Mouse (Mus musculus): ENCODE results near the gene Wwc2. TPM values are rescaled to one million over a fixed set of nuclear protein-coding genes. Genes with fewer than 3 reads are reported as not detected.

Gene Wwc2
- polyA plus RNA-seq, 1 experiment from 2014 or later: 6.6 TPM

GRCm38 (mm10) chr8:47784436-47784835 lies 206.3 kb downstream of the Wwc2 start:
- no peak overlapping the region for H3K4me3 ChIP-seq (replicated peaks; ENCODE audit: low read depth, low read length)
- no peak for ATAC-seq (ENCODE audit: low FRiP score, low TSS enrichment)

GRCm38 (mm10) chr8:47783944-47784343 lies 206.8 kb downstream of the Wwc2 start:
- no peak for ATAC-seq (ENCODE audit: low FRiP score, low TSS enrichment)

More at GRCm38 (mm10) chr8:47784436-47784835, 206.3 kb downstream of the Wwc2 start:
- no peaks in the 10 kb centered on the region for H3K36me3 ChIP-seq (ENCODE audit: control insufficient read depth, insufficient read depth, low read length)
- DNase-seq: no peak
- H3K27ac ChIP-seq (replicated peaks; ENCODE audit: low read depth, low read length): no peak overlapping the region
- peaks cover 4% of the 10 kb centered on the region; the same call in 1 of the 2 replicates for H3K4me1 ChIP-seq (ENCODE audit: control insufficient read depth, insufficient read depth, low read length)
- H3K9ac ChIP-seq (replicated peaks; ENCODE audit: low read length): no peak overlapping the region
- H3K9me3 ChIP-seq (ENCODE audit: control insufficient read depth, low read length): no peaks in the 10 kb centered on the region
- WGBS: 80% methylated on average over 7 of the region's 7 CpGs
- no peak overlapping the region for H3K4me2 ChIP-seq (ENCODE audit: low read length)
- no peaks in the 10 kb centered on the region for H3K27me3 ChIP-seq (ENCODE audit: control insufficient read depth, insufficient read depth, low read length)

GRCm38 (mm10) chr8:47783544-47783943 lies 207.2 kb downstream of the Wwc2 start:
- Histone ChIP-seq H3K9ac (replicated peaks; ENCODE audit: low read length) (no peak overlapping the region), H3K9me3 (ENCODE audit: control insufficient read depth, low read length) (no peaks in the 10 kb centered on the region), H3K4me2 (ENCODE audit: low read length) (no peak overlapping the region), H3K27me3 (ENCODE audit: control insufficient read depth, insufficient read depth, low read length) (no peaks in the 10 kb centered on the region), H3K4me1 (ENCODE audit: control insufficient read depth, insufficient read depth, low read length) (peaks cover 4% of the 10 kb centered on the region; the same call in 1 of the 2 replicates), H3K36me3 (ENCODE audit: control insufficient read depth, insufficient read depth, low read length) (no peaks in the 10 kb centered on the region), H3K27ac (replicated peaks; ENCODE audit: low read depth, low read length) (no peak overlapping the region), H3K4me3 (replicated peaks; ENCODE audit: low read depth, low read length) (no peak overlapping the region)
- DNase-seq (no peak), ATAC-seq (ENCODE audit: low FRiP score, low TSS enrichment) (no peak)
- WGBS: 95% methylated on average over 2 of the region's 2 CpGs

More at GRCm38 (mm10) chr8:47783944-47784343, 206.8 kb downstream of the Wwc2 start:
- no peaks in the 10 kb centered on the region for H3K36me3 ChIP-seq (ENCODE audit: control insufficient read depth, insufficient read depth, low read length)
- no peaks in the 10 kb centered on the region for H3K9me3 ChIP-seq (ENCODE audit: control insufficient read depth, low read length)
- WGBS: 93% methylated on average over 6 of the region's 6 CpGs
- DNase-seq: no peak
- no peaks in the 10 kb centered on the region for H3K27me3 ChIP-seq (ENCODE audit: control insufficient read depth, insufficient read depth, low read length)
- H3K27ac ChIP-seq (replicated peaks; ENCODE audit: low read depth, low read length): no peak overlapping the region
- no peak overlapping the region for H3K4me3 ChIP-seq (replicated peaks; ENCODE audit: low read depth, low read length)
- H3K4me2 ChIP-seq (ENCODE audit: low read length): no peak overlapping the region
- peaks cover 4% of the 10 kb centered on the region; the same call in 1 of the 2 replicates for H3K4me1 ChIP-seq (ENCODE audit: control insufficient read depth, insufficient read depth, low read length)
- H3K9ac ChIP-seq (replicated peaks; ENCODE audit: low read length): no peak overlapping the region

GRCm38 (mm10) chr8:47781881-47782280 lies 208.8 kb downstream of the Wwc2 start:
- Histone ChIP-seq H3K27ac (replicated peaks; ENCODE audit: low read depth, low read length) (no peak overlapping the region), H3K9me3 (ENCODE audit: control insufficient read depth, low read length) (no peaks in the 10 kb centered on the region), H3K4me3 (replicated peaks; ENCODE audit: low read depth, low read length) (no peak overlapping the region), H3K9ac (replicated peaks; ENCODE audit: low read length) (no peak overlapping the region), H3K4me2 (ENCODE audit: low read length) (no peak overlapping the region), H3K4me1 (ENCODE audit: control insufficient read depth, insufficient read depth, low read length) (no peaks in the 10 kb centered on the region), H3K27me3 (ENCODE audit: control insufficient read depth, insufficient read depth, low read length) (no peaks in the 10 kb centered on the region), H3K36me3 (ENCODE audit: control insufficient read depth, insufficient read depth, low read length) (no peaks in the 10 kb centered on the region)
- no peak for ATAC-seq (ENCODE audit: low FRiP score, low TSS enrichment)
- DNase-seq: no peak
- 89% methylated on average over 4 of the region's 4 CpGs for WGBS

- H3K9me3 ChIP-seq (ENCODE audit: control insufficient read depth, low read length): no peaks in the 10 kb centered on the region
- 69% methylated on average over 6 of the region's 6 CpGs for whole genome bisulfite sequencing
- no peaks in the 10 kb centered on the region for H3K27me3 ChIP-seq (ENCODE audit: control insufficient read depth, insufficient read depth, low read length)
- H3K36me3 ChIP-seq (ENCODE audit: control insufficient read depth, insufficient read depth, low read length): no peaks in the 10 kb centered on the region
- no peak overlapping the region for H3K4me3 ChIP-seq (replicated peaks; ENCODE audit: low read depth, low read length)
- no peak overlapping the region for H3K4me2 ChIP-seq (ENCODE audit: low read length)
- DNase-seq: no peak
- H3K4me1 ChIP-seq (ENCODE audit: control insufficient read depth, insufficient read depth, low read length): no peaks in the 10 kb centered on the region
- ATAC-seq (ENCODE audit: low FRiP score, low TSS enrichment): no peak
- no peak overlapping the region for H3K27ac ChIP-seq (replicated peaks; ENCODE audit: low read depth, low read length)
- no peak overlapping the region for H3K9ac ChIP-seq (replicated peaks; ENCODE audit: low read length)
Observed at GRCm38 (mm10) chr8:47779589-47779988, 211.1 kb downstream of the Wwc2 start.

- Histone ChIP-seq H3K27ac (replicated peaks; ENCODE audit: low read depth, low read length) (no peak overlapping the region), H3K4me1 (ENCODE audit: control insufficient read depth, insufficient read depth, low read length) (no peaks in the 10 kb centered on the region), H3K36me3 (ENCODE audit: control insufficient read depth, insufficient read depth, low read length) (no peaks in the 10 kb centered on the region), H3K4me2 (ENCODE audit: low read length) (no peak overlapping the region), H3K9me3 (ENCODE audit: control insufficient read depth, low read length) (no peaks in the 10 kb centered on the region), H3K4me3 (replicated peaks; ENCODE audit: low read depth, low read length) (no peak overlapping the region), H3K27me3 (ENCODE audit: control insufficient read depth, insufficient read depth, low read length) (no peaks in the 10 kb centered on the region), H3K9ac (replicated peaks; ENCODE audit: low read length) (no peak overlapping the region)
- ATAC-seq (ENCODE audit: low FRiP score, low TSS enrichment) (no peak), DNase-seq (no peak)
- 92% methylated on average over 7 of the region's 7 CpGs for WGBS
Observed at GRCm38 (mm10) chr8:47777415-47777814, 213.3 kb downstream of the Wwc2 start.

Other genes starting within 250 kb of the Wwc2 start
- not detected in 2 replicates for gene Cldn24, start 168.8 kb downstream of the Wwc2 start, polyA plus RNA-seq (2014; fragmentation: Nextera tagmentation; extraction: Ambion mirVana)
- not detected in 2 replicates for gene Cldn22, start 166.4 kb downstream of the Wwc2 start, polyA plus RNA-seq (2014; fragmentation: Nextera tagmentation; extraction: Ambion mirVana)
- 10.4 and 11.4 TPM in 2 replicates for gene Dctd, start 108.2 kb upstream of the Wwc2 start, polyA plus RNA-seq (2014; fragmentation: Nextera tagmentation; extraction: Ambion mirVana)

Data from midbrain, embryonic 14.5 days (tissue).